Mouse (Mus musculus) heart, adult 2 months (tissue): ENCODE results near the gene Terb1. TPM values are rescaled to one million over a fixed set of nuclear protein-coding genes. Genes with fewer than 3 reads are reported as not detected.
A peak's percentile ranks its signal among the peaks of the same experiment; 100 is the strongest.

Experiments
- DNase-seq, 2 experiments: peaks; one replicate each; pipeline ENCODE4 v3.0.0; 2021
- H3K27ac ChIP-seq: fragments of 200-600 bp; 2 replicates; pipeline ENCODE4 v1.8.1; 2022
- H3K27me3 ChIP-seq: fragments of 200-500 bp; 2 replicates; pipeline ENCODE4 v1.6.1; 2012; ENCODE audit warnings: mild to moderate bottlenecking, low read length, inconsistent platforms, mixed read lengths; ENCODE audit not compliant: control insufficient read depth, insufficient read depth
- H3K36me3 ChIP-seq: fragments of 200-500 bp; 2 replicates; pipeline ENCODE4 v1.6.1; 2012; ENCODE audit warnings: low read length, inconsistent platforms; ENCODE audit not compliant: control insufficient read depth, insufficient read depth
- H3K4me1 ChIP-seq: fragments of 200-500 bp; 2 replicates; pipeline ENCODE4 v1.6.1; 2011; ENCODE audit warnings: low read length; ENCODE audit not compliant: control insufficient read depth, insufficient read depth
- H3K4me3 ChIP-seq: fragments of 200-600 bp; 2 replicates; pipeline ENCODE4 v1.8.1; 2022
- H3K79me2 ChIP-seq: fragments of 200-500 bp; replicated peaks from 2 replicates; pipeline ENCODE4 v1.6.1; 2012; ENCODE audit warnings: mild to moderate bottlenecking, inconsistent platforms, low read length, moderate library complexity, mixed read lengths; ENCODE audit not compliant: control insufficient read depth, insufficient read depth
- H3K9ac ChIP-seq: fragments of 200-500 bp; 2 replicates; pipeline ENCODE4 v1.6.1; 2012; ENCODE audit warnings: low read depth, mild to moderate bottlenecking, control low read depth, inconsistent platforms, low read length, mixed read lengths
- CTCF ChIP-seq: fragments of 200-600 bp; IDR thresholded peaks from 2 replicates; pipeline ENCODE4 v1.8.1; 2022; ENCODE audit warnings: antibody characterized with exemption, mild to moderate bottlenecking, moderate library complexity
- EP300 ChIP-seq: fragments of 200-500 bp; IDR thresholded peaks from 2 replicates; pipeline ENCODE4 v1.6.1; 2011; ENCODE audit warnings: low read depth, low read length, control low read depth; ENCODE audit not compliant: insufficient read depth
- POLR2A ChIP-seq: fragments of 200-500 bp; IDR thresholded peaks from 2 replicates; pipeline ENCODE4 v1.6.1; 2011; ENCODE audit warnings: mild to moderate bottlenecking, low read depth, low read length, control low read depth; ENCODE audit not compliant: insufficient read depth
- WGBS: fragments of 180-500 bp; shearing (Covaris S2); methylation state at CpG from one replicate; pipeline ENCODE4 v1.1.7; 2018; 5-methylcytosine and 5-hydroxymethylcytosine counted together
- intact Hi-C: fragments of 180-260 bp; cut with DNase I; formaldehyde crosslinking; loops from one replicate; pipeline ENCODE4 v1.15.1; 2025
- polyA plus RNA-seq: library from polyadenylated mRNA; depleted of rRNA; stranded (reverse); fragments of >200 nt; gene quantifications from 2 replicates; pipeline ENCODE4 v1.2.3, GENCODE M21; 2012
- total RNA-seq, 2 experiments: library from RNA; stranded (reverse); gene quantifications; 2 replicates each; pipeline ENCODE4 v1.2.3; 2021

Gene Terb1
- total and polyA plus RNA-seq, 3 experiments, result not detected

GRCm38 (mm10) chr8:104432656-104433055, 77.1 kb downstream of the Terb1 start:
- Histone ChIP-seq H3K27ac (no peak overlapping the region), H3K27me3 (no peaks in the 10 kb centered on the region), H3K36me3 (peaks cover 20% of the 10 kb centered on the region), H3K79me2 (peaks cover 4% of the 10 kb centered on the region), H3K4me1 (peaks cover 13% of the 10 kb centered on the region), H3K9ac (no peak overlapping the region), H3K4me3 (no peak overlapping the region)
- intact Hi-C loops, result no loop called here
- TF ChIP-seq CTCF (no peak), EP300 (no peak), POLR2A (no peak)
- no peak for DNase-seq
- 97% methylated on average over 6 of the region's 6 CpGs for WGBS

- Histone ChIP-seq H3K79me2 (peaks cover 4% of the 10 kb centered on the region), H3K9ac (no peak overlapping the region), H3K4me1 (peaks cover 5% of the 10 kb centered on the region), H3K27ac (no peak overlapping the region), H3K27me3 (no peaks in the 10 kb centered on the region), H3K4me3 (no peak overlapping the region), H3K36me3 (peaks cover 6% of the 10 kb centered on the region)
- intact Hi-C loops, result no loop called here
- DNase-seq, result no peak
- 82% methylated on average over 7 of the region's 7 CpGs for WGBS
- TF ChIP-seq POLR2A (no peak), CTCF (no peak), EP300 (no peak)
Observed at GRCm38 (mm10) chr8:104430230-104430629, 79.5 kb downstream of the Terb1 start.

GRCm38 (mm10) chr8:104427703-104428102, 82.0 kb downstream of the Terb1 start:
- no peak for DNase-seq
- Histone ChIP-seq H3K27me3 (no peaks in the 10 kb centered on the region), H3K4me1 (no peaks in the 10 kb centered on the region), H3K9ac (no peak overlapping the region), H3K4me3 (no peak overlapping the region), H3K27ac (no peak overlapping the region), H3K36me3 (peaks cover 2% of the 10 kb centered on the region), H3K79me2 (peaks cover 1% of the 10 kb centered on the region; the same call in 1 of the 2 replicates)
- WGBS, result 89% methylated on average over 13 of the region's 13 CpGs
- intact Hi-C loops, result no loop called here
- no peak for TF ChIP-seq EP300
- no peak for TF ChIP-seq POLR2A

GRCm38 (mm10) chr8:104422313-104422712, 87.4 kb downstream of the Terb1 start:
- Histone ChIP-seq H3K4me1 (no peaks in the 10 kb centered on the region), H3K9ac (no peak overlapping the region), H3K27ac (no peak overlapping the region), H3K36me3 (peaks cover 11% of the 10 kb centered on the region), H3K79me2 (no peaks in the 10 kb centered on the region), H3K27me3 (no peaks in the 10 kb centered on the region), H3K4me3 (no peak overlapping the region)
- TF ChIP-seq POLR2A (no peak), EP300 (no peak), CTCF (no peak)
- 35% methylated on average over 6 of the region's 6 CpGs for WGBS
- intact Hi-C loops, result no loop called here
- no peak for DNase-seq

GRCm38 (mm10) chr8:104416022-104416421, 93.7 kb downstream of the Terb1 start:
- WGBS, result 83% methylated on average over 6 of the region's 6 CpGs
- TF ChIP-seq EP300, result no peak
- no peak for TF ChIP-seq POLR2A
- no peak for TF ChIP-seq CTCF
- Histone ChIP-seq H3K36me3 (no peaks in the 10 kb centered on the region), H3K27me3 (no peaks in the 10 kb centered on the region), H3K79me2 (no peaks in the 10 kb centered on the region), H3K9ac (no peak overlapping the region), H3K27ac (no peak overlapping the region), H3K4me1 (no peaks in the 10 kb centered on the region; the same call in none of the 2 replicates), H3K4me3 (no peak overlapping the region)
- no peak for DNase-seq
- intact Hi-C loops, result no loop called here

GRCm38 (mm10) chr8:104414204-104414603, 95.5 kb downstream of the Terb1 start:
- intact Hi-C loops, result no loop called here
- H3K27me3 ChIP-seq, result no peaks in the 10 kb centered on the region
- H3K4me3 ChIP-seq, result no peak overlapping the region
- no peaks in the 10 kb centered on the region for H3K36me3 ChIP-seq
- no peak for TF ChIP-seq EP300
- TF ChIP-seq CTCF, result peak; percentile 16; the same call in 1 of the 2 replicates
- DNase-seq, result no peak
- H3K79me2 ChIP-seq, result no peaks in the 10 kb centered on the region
- H3K4me1 ChIP-seq, result no peaks in the 10 kb centered on the region; the same call in none of the 2 replicates
- H3K9ac ChIP-seq, result no peak overlapping the region
- no peak overlapping the region for H3K27ac ChIP-seq
- WGBS, result 61% methylated on average over 3 of the region's 3 CpGs

- no peak overlapping the region for H3K9ac ChIP-seq
- intact Hi-C loops, result no loop called here
- 45% methylated on average over 4 of the region's 4 CpGs for WGBS
Observed at GRCm38 (mm10) chr8:104413770-104414169, 95.9 kb downstream of the Terb1 start.

More at GRCm38 (mm10) chr8:104413770-104414169, 95.9 kb downstream of the Terb1 start:
- Histone ChIP-seq H3K36me3 (no peaks in the 10 kb centered on the region), H3K4me1 (no peaks in the 10 kb centered on the region; the same call in none of the 2 replicates), H3K27me3 (no peaks in the 10 kb centered on the region), H3K79me2 (no peaks in the 10 kb centered on the region), H3K4me3 (no peak overlapping the region), H3K27ac (no peak overlapping the region)
- no peak for DNase-seq
- TF ChIP-seq EP300 (no peak), CTCF (no peak), POLR2A (no peak)
